Mouse (Mus musculus): Measurements from ENCODE around the gene Zfp207.
"Not testable (repeated sequence)": the region's sequence is repeated elsewhere in the genome, so short reads cannot be mapped to it uniquely, and the experiment has no call there.

Gene Zfp207

GRCm38 (mm10) chr11:80377712-80378451 is 5.2 kb upstream of the Zfp207 start, which contains the start of gene 5730455P16Rik:
TSS of gene 5730455P16Rik (minus strand) at chr11:80378034.
- Histone ChIP-seq H3K36me3 (ENCODE audit: insufficient read depth, low read length) (peaks cover 28% of the 10 kb centered on the region), H3K4me3 (replicated peaks; ENCODE audit: low read length) (peak within 1 kb of the TSS; percentile 96), H3K27me3 (ENCODE audit: insufficient read depth, low read length) (no peaks in the 10 kb centered on the region; the same call in 1 of the 2 replicates), H3K9me3 (ENCODE audit: low read length) (no peaks in the 10 kb centered on the region), H3K4me1 (replicated peaks; ENCODE audit: low read depth, low read length) (peaks cover 18% of the 10 kb centered on the region)
- TF ChIP-seq CTCF (conservative IDR thresholded peaks at IDR 0.05; ENCODE audit: low read length) = no peak
- TF ChIP-seq POU5F1 (IDR thresholded peaks at IDR 0.05; ENCODE audit: borderline replicate concordance, low read length) = peak; percentile 66; the same call in 1 of the 2 replicates
- TF ChIP-seq NANOG (IDR thresholded peaks at IDR 0.05; ENCODE audit: borderline replicate concordance, low read length) = no peak

DNA sequence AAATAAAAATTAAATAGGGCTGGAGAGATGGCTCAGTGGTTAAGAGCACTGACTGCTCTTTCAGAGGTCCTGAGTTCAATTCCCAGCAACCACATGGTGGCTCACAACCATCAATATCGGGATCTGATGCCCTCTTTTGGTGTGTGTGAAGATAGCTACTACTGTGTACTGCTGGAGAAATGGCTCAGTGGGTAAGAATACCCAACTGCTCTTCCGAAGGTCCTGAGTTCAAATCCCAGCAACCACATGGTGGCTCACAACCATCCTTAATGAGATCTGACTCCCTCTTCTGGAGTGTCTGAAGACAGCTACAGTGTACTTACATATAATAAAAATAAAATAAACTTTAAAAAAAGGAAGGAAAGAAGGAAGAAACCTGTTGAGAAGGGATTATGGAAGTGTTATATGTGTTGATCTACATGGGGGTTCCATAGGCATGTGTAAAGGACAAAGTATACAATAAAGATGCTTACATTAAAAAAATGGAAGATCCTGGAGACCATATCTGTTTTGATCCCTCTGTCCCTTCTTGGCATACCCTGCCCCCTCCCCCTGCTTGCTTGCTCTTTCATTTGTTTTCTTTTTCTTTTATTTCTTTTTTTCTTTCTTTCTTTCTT is 4.5 kb upstream of the Zfp207 start:
- H3K9me3 ChIP-seq (ENCODE audit: low read length); H3K27me3 ChIP-seq (ENCODE audit: insufficient read depth, low read length): not testable (repeated sequence)
- peaks cover 21% of the 10 kb centered on the region for H3K36me3 ChIP-seq (ENCODE audit: insufficient read depth, low read length)
- peak overlapping the region; percentile 96 for H3K4me3 ChIP-seq (replicated peaks; ENCODE audit: low read length)
- peaks cover 18% of the 10 kb centered on the region for H3K4me1 ChIP-seq (replicated peaks; ENCODE audit: low read depth, low read length)

DNA sequence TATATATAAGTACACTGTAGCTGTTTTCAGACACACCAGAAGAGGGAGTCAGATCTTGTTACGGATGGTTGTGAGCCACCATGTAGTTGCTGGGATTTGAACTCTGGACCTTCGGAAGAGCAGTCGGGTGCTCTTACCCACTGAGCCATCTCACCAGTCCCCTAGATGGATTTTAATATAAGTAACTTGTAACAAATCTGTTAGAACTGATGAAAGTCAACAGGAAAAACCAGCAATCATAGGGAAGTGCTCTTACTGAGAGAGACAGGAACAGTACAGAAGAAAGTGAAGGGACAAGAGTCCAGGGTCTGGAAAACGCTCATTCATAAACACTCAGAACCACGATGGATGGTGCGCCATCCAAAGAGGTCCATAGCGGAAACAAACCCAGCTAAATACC is 3.9 kb upstream of the Zfp207 start:
- peaks cover 16% of the 10 kb centered on the region for H3K36me3 ChIP-seq (ENCODE audit: insufficient read depth, low read length)
- H3K27me3 ChIP-seq (ENCODE audit: insufficient read depth, low read length); H3K9me3 ChIP-seq (ENCODE audit: low read length); H3K4me3 ChIP-seq (replicated peaks; ENCODE audit: low read length): not testable (repeated sequence)
- H3K4me1 ChIP-seq (replicated peaks; ENCODE audit: low read depth, low read length) = peaks cover 18% of the 10 kb centered on the region

- H3K9me3 ChIP-seq (ENCODE audit: low read length) = no peaks in the 10 kb centered on the region
- no peaks in the 10 kb centered on the region for H3K27me3 ChIP-seq (ENCODE audit: insufficient read depth, low read length)
- H3K36me3 ChIP-seq (ENCODE audit: insufficient read depth, low read length) = peaks cover 36% of the 10 kb centered on the region
- no peak for TF ChIP-seq CTCF (conservative IDR thresholded peaks at IDR 0.05; ENCODE audit: low read length)
- no peak for TF ChIP-seq NANOG (IDR thresholded peaks at IDR 0.05; ENCODE audit: borderline replicate concordance, low read length)
- TF ChIP-seq POU5F1 (IDR thresholded peaks at IDR 0.05; ENCODE audit: borderline replicate concordance, low read length) = no peak
- H3K4me1 ChIP-seq (replicated peaks; ENCODE audit: low read depth, low read length) = peaks cover 41% of the 10 kb centered on the region
- peak overlapping the region; percentile 99 for H3K4me3 ChIP-seq (replicated peaks; ENCODE audit: low read length)
These were observed 457 bp upstream of the Zfp207 start for GRCm38 (mm10) chr11:80382626-80383018.

- Histone ChIP-seq H3K27me3 (ENCODE audit: insufficient read depth, low read length) (no peaks in the 10 kb centered on the region), H3K9me3 (ENCODE audit: low read length) (no peaks in the 10 kb centered on the region), H3K36me3 (ENCODE audit: insufficient read depth, low read length) (peaks cover 46% of the 10 kb centered on the region), H3K4me3 (replicated peaks; ENCODE audit: low read length) (peak overlapping the region; percentile 99), H3K4me1 (replicated peaks; ENCODE audit: low read depth, low read length) (peaks cover 43% of the 10 kb centered on the region)
- no peak for TF ChIP-seq CTCF (conservative IDR thresholded peaks at IDR 0.05; ENCODE audit: low read length)
- TF ChIP-seq POU5F1 (IDR thresholded peaks at IDR 0.05; ENCODE audit: borderline replicate concordance, low read length) = no peak
- TF ChIP-seq NANOG (IDR thresholded peaks at IDR 0.05; ENCODE audit: borderline replicate concordance, low read length) = no peak
These were observed 557 bp downstream of the Zfp207 start for GRCm38 (mm10) chr11:80383626-80384046.

GRCm38 (mm10) chr11:80384461-80384860 is 1.4 kb downstream of the Zfp207 start:
- Histone ChIP-seq H3K27me3 (ENCODE audit: insufficient read depth, low read length) (no peaks in the 10 kb centered on the region), H3K36me3 (ENCODE audit: insufficient read depth, low read length) (peaks cover 54% of the 10 kb centered on the region), H3K4me3 (replicated peaks; ENCODE audit: low read length) (peak overlapping the region; percentile 99), H3K9me3 (ENCODE audit: low read length) (no peaks in the 10 kb centered on the region), H3K4me1 (replicated peaks; ENCODE audit: low read depth, low read length) (peaks cover 46% of the 10 kb centered on the region)
- TF ChIP-seq CTCF (conservative IDR thresholded peaks at IDR 0.05; ENCODE audit: low read length) (no peak), NANOG (IDR thresholded peaks at IDR 0.05; ENCODE audit: borderline replicate concordance, low read length) (no peak), POU5F1 (IDR thresholded peaks at IDR 0.05; ENCODE audit: borderline replicate concordance, low read length) (no peak)

- Histone ChIP-seq H3K27me3 (ENCODE audit: insufficient read depth, low read length) (no peaks in the 10 kb centered on the region), H3K4me3 (replicated peaks; ENCODE audit: low read length) (peak overlapping the region; percentile 99), H3K36me3 (ENCODE audit: insufficient read depth, low read length) (peaks cover 60% of the 10 kb centered on the region), H3K9me3 (ENCODE audit: low read length) (no peaks in the 10 kb centered on the region), H3K4me1 (replicated peaks; ENCODE audit: low read depth, low read length) (peaks cover 46% of the 10 kb centered on the region)
- TF ChIP-seq NANOG (IDR thresholded peaks at IDR 0.05; ENCODE audit: borderline replicate concordance, low read length) (no peak), POU5F1 (IDR thresholded peaks at IDR 0.05; ENCODE audit: borderline replicate concordance, low read length) (no peak), CTCF (conservative IDR thresholded peaks at IDR 0.05; ENCODE audit: low read length) (no peak)
These were observed 2.0 kb downstream of the Zfp207 start for GRCm38 (mm10) chr11:80385055-80385454.

DNA sequence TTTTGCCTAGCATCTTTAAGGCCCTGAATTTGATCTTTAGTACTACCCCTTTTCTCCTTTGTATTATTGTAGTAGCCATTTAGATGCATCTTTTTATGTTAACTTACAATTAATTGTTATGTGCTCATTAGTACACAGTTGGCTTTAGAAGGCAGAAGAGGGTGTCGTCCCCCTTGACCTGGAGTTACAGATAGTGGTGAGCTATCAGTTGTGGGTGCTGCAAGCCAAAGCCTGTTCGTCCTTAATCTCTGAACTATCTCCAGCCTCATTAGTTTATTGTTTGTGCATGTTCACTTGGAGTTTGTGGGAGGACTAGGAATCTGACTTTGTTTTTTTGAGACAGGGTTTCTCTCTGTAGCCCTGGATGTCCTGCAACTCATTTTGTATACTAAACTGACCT is 3.7 kb downstream of the Zfp207 start:
- no peak for TF ChIP-seq POU5F1 (IDR thresholded peaks at IDR 0.05; ENCODE audit: borderline replicate concordance, low read length)
- TF ChIP-seq CTCF (conservative IDR thresholded peaks at IDR 0.05; ENCODE audit: low read length) = no peak
- TF ChIP-seq NANOG (IDR thresholded peaks at IDR 0.05; ENCODE audit: borderline replicate concordance, low read length) = no peak
- Histone ChIP-seq H3K4me3 (replicated peaks; ENCODE audit: low read length) (peak overlapping the region; percentile 99; the same call in 1 of the 2 replicates), H3K36me3 (ENCODE audit: insufficient read depth, low read length) (peaks cover 77% of the 10 kb centered on the region), H3K9me3 (ENCODE audit: low read length) (no peaks in the 10 kb centered on the region), H3K27me3 (ENCODE audit: insufficient read depth, low read length) (no peaks in the 10 kb centered on the region), H3K4me1 (replicated peaks; ENCODE audit: low read depth, low read length) (peaks cover 44% of the 10 kb centered on the region)

- H3K27me3 ChIP-seq (ENCODE audit: insufficient read depth, low read length) = no peaks in the 10 kb centered on the region
- peaks cover 99% of the 10 kb centered on the region for H3K36me3 ChIP-seq (ENCODE audit: insufficient read depth, low read length)
- no peak overlapping the region for H3K4me3 ChIP-seq (replicated peaks; ENCODE audit: low read length)
- H3K4me1 ChIP-seq (replicated peaks; ENCODE audit: low read depth, low read length) = peaks cover 35% of the 10 kb centered on the region
- TF ChIP-seq CTCF (conservative IDR thresholded peaks at IDR 0.05; ENCODE audit: low read length) = no peak
- no peak for TF ChIP-seq POU5F1 (IDR thresholded peaks at IDR 0.05; ENCODE audit: borderline replicate concordance, low read length)
- TF ChIP-seq NANOG (IDR thresholded peaks at IDR 0.05; ENCODE audit: borderline replicate concordance, low read length) = no peak
- H3K9me3 ChIP-seq (ENCODE audit: low read length) = no peaks in the 10 kb centered on the region
These were observed 6.8 kb downstream of the Zfp207 start for GRCm38 (mm10) chr11:80389885-80390284.
